Mouse (Mus musculus) urinary bladder, postnatal 14 days (tissue): ENCODE results near the gene Kcng1.
A peak's percentile ranks its signal among the peaks of the same experiment; 100 is the strongest.

ENCODE experiments used
- DNase-seq: peaks from one replicate; pipeline ENCODE4 v3.0.0; 2021; ENCODE audit warnings: low spot score

Gene Kcng1

GRCm38 (mm10) chr2:168281582-168281981 is at the start of gene Kcng1:
Gene Kcng1, minus strand, starts transcription at chr2:168281736.
- DNase-seq: no peak

- DNase-seq: no peak
These were observed 49.0 kb upstream of the Kcng1 start for GRCm38 (mm10) chr2:168330421-168331070.

DNA sequence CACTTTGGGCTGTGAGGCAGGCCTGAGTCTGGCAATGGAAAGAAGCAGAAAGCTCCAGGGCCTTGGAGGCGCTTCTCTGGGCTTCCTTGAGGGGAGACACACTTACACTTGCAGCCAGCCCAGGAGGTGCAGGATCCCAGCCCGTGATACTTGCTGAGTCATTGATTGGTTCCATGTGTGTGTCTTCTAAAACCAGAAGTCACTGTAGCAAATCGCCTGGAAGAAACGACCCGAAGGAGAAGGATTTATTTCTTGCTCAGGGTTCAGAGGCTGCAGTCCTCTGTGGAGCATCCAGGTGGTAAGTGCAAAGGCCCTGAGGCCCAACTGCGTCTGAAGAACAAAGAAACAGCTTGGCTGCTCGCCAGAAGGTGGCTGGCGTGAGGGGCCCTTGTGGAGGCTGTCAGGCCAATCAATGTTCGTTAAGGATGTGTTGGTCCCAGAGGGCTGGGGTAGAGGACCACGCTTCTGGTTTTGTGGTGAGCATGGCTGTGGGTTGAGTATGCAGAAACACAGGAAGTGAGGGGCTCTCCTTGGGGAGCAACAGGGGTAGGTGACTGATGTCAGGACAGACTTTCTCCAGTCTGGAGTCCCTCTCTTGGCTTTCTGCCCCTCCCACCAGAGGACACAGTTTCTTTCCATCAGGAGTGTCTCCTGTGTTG is 40.3 kb upstream of the Kcng1 start:
- DNase-seq: no peak

- DNase-seq: no peak
These were observed 39.0 kb upstream of the Kcng1 start for GRCm38 (mm10) chr2:168320388-168321182.

GRCm38 (mm10) chr2:168314646-168315446 is 33.3 kb upstream of the Kcng1 start:
- no peak for DNase-seq

DNA sequence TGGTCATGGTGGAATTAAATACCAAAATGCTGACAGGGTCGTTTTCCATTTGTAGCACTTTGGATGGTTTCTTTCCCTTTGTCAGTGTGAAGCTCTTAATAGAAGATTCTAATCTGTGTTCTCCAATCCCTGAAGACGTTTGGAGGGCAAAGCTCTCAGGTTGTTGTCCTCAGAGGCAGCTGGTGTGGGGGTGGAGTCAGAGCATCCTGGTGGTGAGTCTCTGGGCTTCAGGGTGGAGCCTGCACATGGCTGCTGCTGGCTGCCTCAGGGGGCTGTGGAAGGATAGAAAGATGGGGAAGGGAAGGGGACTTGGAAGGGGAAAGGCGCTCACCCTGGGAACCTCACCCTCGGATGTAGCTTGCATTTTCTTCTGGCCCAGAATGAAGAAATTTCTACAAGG is 31.0 kb upstream of the Kcng1 start:
- no peak for DNase-seq

DNA sequence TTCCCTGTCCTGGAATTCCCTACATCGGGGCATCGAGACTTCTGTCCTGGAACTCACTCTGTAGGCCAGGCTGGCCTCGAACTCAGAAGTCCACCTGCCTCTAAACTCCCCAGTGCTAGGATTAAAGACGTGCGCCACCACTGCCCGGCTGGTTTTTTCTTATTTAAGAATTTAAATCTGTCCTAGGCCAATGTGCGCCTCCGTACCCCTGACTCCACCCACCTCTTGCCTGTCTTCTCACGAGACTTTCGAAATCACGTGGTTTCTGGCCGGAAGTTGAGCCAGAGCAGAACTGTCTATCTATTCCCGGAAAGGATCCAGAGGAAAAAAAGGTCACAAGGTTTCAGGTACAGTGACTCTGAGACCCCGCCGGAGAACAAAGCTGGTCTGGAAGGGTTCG is 29.5 kb upstream of the Kcng1 start:
- no peak for DNase-seq

DNA sequence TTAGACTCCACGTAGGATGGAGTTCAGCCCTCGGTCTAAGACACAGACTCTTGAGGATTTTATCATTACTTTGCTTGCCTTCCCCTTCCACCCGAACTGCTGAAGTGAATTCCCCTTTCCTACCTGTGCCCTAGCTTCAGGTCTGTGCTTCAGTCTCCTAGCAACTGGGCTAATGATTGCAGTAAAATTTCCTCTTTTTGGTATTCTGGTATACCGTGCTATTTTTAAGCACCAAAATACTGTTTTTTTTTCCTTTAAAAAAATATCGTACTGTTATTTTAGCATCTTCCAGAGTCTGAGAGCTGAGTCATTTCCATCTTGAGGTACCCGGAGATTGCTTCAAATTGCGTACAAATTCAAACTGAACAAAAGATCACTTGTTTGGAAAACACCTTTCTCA is 27.4 kb upstream of the Kcng1 start:
- DNase-seq: no peak

- no peak for DNase-seq
These were observed 18.1 kb upstream of the Kcng1 start for GRCm38 (mm10) chr2:168299650-168300049.

- DNase-seq: no peak
These were observed 15.0 kb upstream of the Kcng1 start for GRCm38 (mm10) chr2:168296530-168296929.

- no peak for DNase-seq
These were observed 11.0 kb upstream of the Kcng1 start for GRCm38 (mm10) chr2:168292521-168292920.

DNA sequence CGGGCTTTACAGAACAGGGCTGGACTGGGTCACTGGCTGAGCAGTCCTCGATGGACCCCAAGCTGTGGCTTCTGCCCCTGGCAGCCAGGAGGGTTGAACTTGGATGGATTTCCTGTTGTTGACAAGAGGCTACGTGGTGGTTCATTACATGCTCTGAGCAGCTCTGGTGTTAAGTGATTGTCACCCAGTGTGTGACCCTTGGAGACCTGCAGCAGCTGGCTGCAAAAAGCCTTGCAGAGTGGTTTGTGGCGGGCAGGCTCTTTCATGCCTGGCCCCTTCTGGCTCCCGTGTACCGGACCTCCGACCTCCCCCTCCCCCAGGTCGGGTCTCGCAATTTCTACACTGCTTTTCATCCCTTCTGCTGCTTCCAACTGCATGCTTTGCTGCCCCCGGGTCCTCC is 10.5 kb upstream of the Kcng1 start:
- DNase-seq: no peak

DNA sequence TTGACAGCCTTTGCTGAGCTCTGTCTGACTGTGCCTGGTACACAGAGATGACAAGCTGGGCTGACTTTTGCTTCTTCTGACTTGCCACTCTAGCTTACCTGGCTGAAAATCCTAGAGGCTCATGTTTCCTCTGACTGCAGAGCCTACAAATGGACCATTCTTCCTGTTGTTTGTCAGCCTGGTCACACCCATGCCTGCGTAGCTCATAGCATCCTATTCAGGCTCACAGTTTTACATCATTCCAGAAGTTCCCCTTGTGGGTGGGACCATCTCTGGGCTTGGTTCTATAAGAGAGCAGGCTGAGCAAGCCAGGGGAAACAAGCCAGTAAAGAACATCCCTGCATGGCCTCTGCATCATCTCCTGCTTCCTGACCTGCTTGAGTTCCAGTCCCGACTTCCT is 8.3 kb upstream of the Kcng1 start:
- DNase-seq: no peak

DNA sequence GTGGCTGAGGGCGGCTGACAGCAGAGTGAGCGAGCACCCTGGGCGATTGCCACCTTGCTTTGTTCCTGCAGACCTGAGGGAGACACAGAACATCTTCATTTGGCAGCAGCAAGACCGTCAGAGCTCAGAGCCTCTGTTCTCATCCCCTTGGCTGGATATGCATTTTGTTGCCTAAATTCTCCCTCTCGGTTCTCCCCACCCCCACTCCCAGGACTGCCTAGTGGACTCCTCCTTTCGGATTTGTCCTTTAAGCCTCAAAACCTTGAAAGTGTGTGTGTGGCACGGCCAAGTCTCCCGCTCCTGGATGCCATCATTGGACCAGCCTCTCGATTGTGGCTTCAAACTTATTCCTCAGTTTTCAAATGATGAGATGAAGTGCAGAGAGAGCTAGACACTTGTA is 7.5 kb upstream of the Kcng1 start:
- DNase-seq: no peak

DNA sequence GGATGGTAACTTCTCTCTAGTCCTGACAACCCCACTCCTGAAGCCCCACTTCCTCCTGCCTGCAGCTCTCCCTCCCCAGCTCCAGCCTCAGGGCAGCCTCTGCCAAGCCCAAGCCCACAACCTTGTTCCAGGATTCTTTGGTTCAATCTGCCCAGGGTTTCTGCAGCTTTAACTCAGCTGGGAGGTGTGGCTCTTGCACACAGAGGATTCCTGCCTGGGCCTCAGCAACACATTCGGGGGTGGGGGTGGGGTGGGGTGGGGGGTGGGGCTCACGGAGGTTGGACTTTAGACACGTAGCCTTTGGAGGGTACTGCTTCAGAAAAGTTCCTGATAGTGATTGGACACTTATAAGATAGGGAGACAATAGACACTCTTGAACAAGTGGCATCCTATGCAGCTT is 5.5 kb upstream of the Kcng1 start:
- DNase-seq: no peak

DNA sequence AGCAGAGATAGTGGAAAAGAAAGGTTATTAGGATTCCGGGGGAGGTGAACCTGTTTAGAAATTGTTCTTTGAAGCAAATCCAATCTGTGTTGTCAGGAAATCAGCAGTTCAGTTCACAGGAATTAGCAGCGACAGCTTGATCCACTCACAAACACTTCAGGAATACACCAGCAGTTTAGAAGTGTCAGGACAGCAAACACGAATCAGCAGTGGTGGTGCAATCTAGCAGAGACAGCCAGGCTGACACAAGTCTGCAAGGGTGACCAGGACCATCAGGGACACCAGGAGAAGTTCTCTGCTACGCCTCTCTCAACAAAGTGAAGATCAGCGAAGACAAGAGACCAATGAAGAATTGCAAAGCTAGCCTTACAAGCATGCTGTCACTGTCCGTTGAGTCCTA is 3.6 kb upstream of the Kcng1 start:
- no peak for DNase-seq

GRCm38 (mm10) chr2:168280729-168281581 is 581 bp downstream of the Kcng1 start:
- peak; percentile 55 for DNase-seq

GRCm38 (mm10) chr2:168274374-168274935 is 7.1 kb downstream of the Kcng1 start:
- DNase-seq: peak; percentile 75

- no peak for DNase-seq
These were observed 8.1 kb downstream of the Kcng1 start for GRCm38 (mm10) chr2:168273387-168273786.

DNA sequence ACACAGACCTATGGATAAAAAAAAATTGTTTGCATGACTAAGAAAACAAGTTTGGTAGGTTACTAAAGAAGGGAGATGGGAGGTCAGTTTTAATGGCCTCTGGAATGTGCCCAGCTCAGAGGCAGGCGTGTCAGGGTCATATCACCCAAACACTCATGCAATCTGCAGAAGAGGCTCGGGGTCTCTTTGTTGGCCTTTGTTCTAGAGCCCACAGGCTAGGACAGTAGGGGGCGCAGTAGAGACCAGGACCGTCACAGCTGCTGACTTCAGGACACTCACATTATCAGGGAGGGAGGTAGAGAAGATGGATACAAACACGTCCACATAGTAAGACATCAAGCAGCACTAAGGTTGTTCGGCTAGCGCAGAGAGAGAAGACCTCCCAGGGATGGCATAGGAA is 13.5 kb downstream of the Kcng1 start:
- peak; percentile 57 for DNase-seq

- DNase-seq: no peak
These were observed 20.6 kb downstream of the Kcng1 start for GRCm38 (mm10) chr2:168260900-168261299.
